Mouse (Mus musculus) heart, adult 10 weeks (tissue): ENCODE results near the gene Rtn4rl2. TPM values are rescaled to one million over a fixed set of nuclear protein-coding genes. Genes with fewer than 3 reads are reported as not detected.

Source experiments
- polyA plus RNA-seq: library from polyadenylated mRNA; stranded (reverse); fragments of 350-450 nt; fragmentation: Illumina TruSeq; extraction: RNeasy Lipid Tissue Mini Kit (QIAGEN cat#74804); gene quantifications from one replicate; pipeline ENCODE4 v1.2.3, GENCODE M21; 2014; ENCODE audit warnings: low read depth, low replicate concordance

The Rtn4rl2 gene
- 1.5 TPM for polyA plus RNA-seq

DNA sequence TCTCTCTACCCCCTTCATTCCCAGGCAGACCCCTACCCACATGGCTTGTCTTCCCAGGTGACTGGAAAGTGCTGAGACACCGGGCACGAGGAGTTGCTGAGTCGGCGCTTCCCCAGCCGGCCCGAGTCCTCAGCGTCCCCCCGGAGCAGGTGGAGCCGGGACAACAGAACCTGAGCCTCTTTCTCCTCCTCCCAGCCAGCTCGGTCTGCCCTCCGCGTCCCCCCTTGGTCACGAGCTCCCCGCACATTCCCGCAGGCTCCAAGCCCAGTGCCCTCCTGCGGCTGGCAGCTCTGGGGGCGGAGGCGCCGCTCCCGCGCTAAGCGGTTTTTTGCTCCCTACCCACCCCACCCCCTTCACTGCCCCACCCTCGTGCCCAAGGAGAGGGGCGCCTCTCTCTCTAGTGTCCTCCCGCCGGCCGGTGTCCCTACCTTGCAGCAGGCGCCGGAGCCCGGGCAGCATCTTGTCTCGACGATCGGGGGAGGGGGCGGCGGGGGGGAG, at the start of gene Rtn4rl2:
Gene Rtn4rl2 (minus strand): TSS at position 477 of the 498 bp plus-strand sequence.

DNA sequence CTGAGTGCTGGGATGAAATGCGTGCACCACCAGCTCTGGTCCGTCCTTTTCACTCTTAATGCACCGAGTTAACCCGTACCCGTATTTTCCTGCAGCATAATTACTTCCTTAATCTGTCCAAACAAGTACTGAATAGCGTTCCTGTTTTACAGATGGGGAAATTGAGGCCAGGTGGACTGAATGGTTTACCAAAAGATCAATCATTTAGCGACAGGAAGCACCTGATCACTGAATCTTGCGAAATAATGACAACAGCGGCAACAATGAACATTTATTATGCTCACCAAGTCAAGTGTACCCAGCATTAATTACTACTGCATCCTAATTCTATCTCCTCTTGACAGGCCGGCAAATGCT, 47.9 kb downstream of the Rtn4rl2 start, which contains the start of gene Slc43a1:
Gene Slc43a1 (plus strand): TSS at position 258 of the 357 bp plus-strand sequence.

GRCm38 (mm10) chr2:84826488-84827282, 59.8 kb downstream of the Rtn4rl2 start, which contains the start of gene Timm10:
TSS of gene Timm10 (plus strand) at chr2:84826997.

GRCm38 (mm10) chr2:84822552-84822951, 64.0 kb downstream of the Rtn4rl2 start, which contains the start of gene Smtnl1:
TSS of gene Smtnl1 (minus strand) at chr2:84822652.

Other genes starting within 250 kb of the Rtn4rl2 start
- gene Ctnnd1, start 235.9 kb downstream of the Rtn4rl2 start, polyA plus RNA-seq = 50.6 TPM
- not detected for gene Btbd18, start 227.6 kb downstream of the Rtn4rl2 start, polyA plus RNA-seq
- gene Selenoh, start 215.9 kb downstream of the Rtn4rl2 start, polyA plus RNA-seq = 31.5 TPM
- not detected for gene Gm28635, start 208.7 kb downstream of the Rtn4rl2 start, polyA plus RNA-seq
- 15.4 TPM for gene Med19, start 208.3 kb downstream of the Rtn4rl2 start, polyA plus RNA-seq
- gene Tmx2, start 207.6 kb downstream of the Rtn4rl2 start, polyA plus RNA-seq = 102 TPM
- gene Zdhhc5, start 171.5 kb downstream of the Rtn4rl2 start, polyA plus RNA-seq = 53.7 TPM
- 4.6 TPM for gene Clp1, start 159.4 kb downstream of the Rtn4rl2 start, polyA plus RNA-seq
- gene Ypel4, start 152.7 kb downstream of the Rtn4rl2 start, polyA plus RNA-seq = 2.2 TPM
- gene Gm19426, start 143.1 kb downstream of the Rtn4rl2 start, polyA plus RNA-seq = 2.0 TPM
- 157 TPM for gene Serping1, start 111.3 kb downstream of the Rtn4rl2 start, polyA plus RNA-seq
- 20.4 TPM for gene Ube2l6, start 87.9 kb downstream of the Rtn4rl2 start, polyA plus RNA-seq
- not detected for gene Smtnl1, start 64.1 kb downstream of the Rtn4rl2 start, polyA plus RNA-seq
- 113 TPM for gene Timm10, start 59.7 kb downstream of the Rtn4rl2 start, polyA plus RNA-seq
- gene Slc43a1, start 47.9 kb downstream of the Rtn4rl2 start, polyA plus RNA-seq = 2.1 TPM
- gene Slc43a3, start 49.9 kb upstream of the Rtn4rl2 start, polyA plus RNA-seq = 77.8 TPM
- not detected for gene Prg2, start 93.8 kb upstream of the Rtn4rl2 start, polyA plus RNA-seq
- gene Prg3, start 101.5 kb upstream of the Rtn4rl2 start, polyA plus RNA-seq = not detected
- 57.6 TPM for gene Ssrp1, start 150.5 kb upstream of the Rtn4rl2 start, polyA plus RNA-seq
- gene P2rx3, start 150.8 kb upstream of the Rtn4rl2 start, polyA plus RNA-seq = 1.2 TPM
- gene Tnks1bp1, start 161.3 kb upstream of the Rtn4rl2 start, polyA plus RNA-seq = 28.0 TPM
- gene Aplnr, start 249.5 kb upstream of the Rtn4rl2 start, polyA plus RNA-seq = 14.7 TPM